ENCODE assay signal across 10 mouse cellular contexts in genomic region chr19:53556841-53557240, GRCm38 (mm10). TPM values are rescaled to one million over a fixed set of nuclear protein-coding genes. Genes with fewer than 3 reads are reported as not detected.
DNase-seq lines count a peak whose midpoint lies in the region; ATAC-seq and TF ChIP-seq lines count a peak whose summit lies in the region.
"Had no signal": no experiment of that assay in that cellular context is flagged by ENCODE, and none has a peak within 500 bp of the region (broad histone marks: within the 10 kb centered on the region; RNA-seq: fewer than 3 reads in every experiment).

No protein-coding gene starts in this region.

- no peak for DNase-seq in lung, adult 2 months
- peak; percentile 34 for DNase-seq in retina, embryonic 14.5 days (ENCODE audit: low spot score)
- DNase-seq in embryo, embryonic 10.5 days (ENCODE audit: low spot score), result no peak
- no peak for DNase-seq in embryo, embryonic 9.5 days (ENCODE audit: extremely low spot score)
- DNase-seq in kidney, adult 11 months, result no peak
- DNase-seq: spleen, adult 18-20 months had no signal

- no peaks in the 10 kb centered on the region for H3K36me3 ChIP-seq in lung, embryonic 16.5 days (ENCODE audit: control insufficient read depth, insufficient read depth, low read length)
- H3K36me3 ChIP-seq in embryonic facial prominence, embryonic 15.5 days, result no peaks in the 10 kb centered on the region
- H3K36me3 ChIP-seq in intestine, embryonic 16.5 days (ENCODE audit: control insufficient read depth, insufficient read depth, low read length), result no peaks in the 10 kb centered on the region

- no peaks in the 10 kb centered on the region for H3K9me3 ChIP-seq in lung, embryonic 16.5 days (ENCODE audit: control insufficient read depth, low read length)
- no peaks in the 10 kb centered on the region for H3K9me3 ChIP-seq in embryonic facial prominence, embryonic 15.5 days (replicated peaks)
- H3K9me3 ChIP-seq in intestine, embryonic 16.5 days (ENCODE audit: control insufficient read depth, low read length), result no peaks in the 10 kb centered on the region

- no peak for TF ChIP-seq POLR2A in lung, adult 2 months (IDR thresholded peaks at IDR 0.05; ENCODE audit: borderline replicate concordance, extremely low read depth, low read depth, low read length)

- H3K9ac ChIP-seq in lung, embryonic 16.5 days (ENCODE audit: low read length), result no peak overlapping the region
- H3K9ac ChIP-seq in embryonic facial prominence, embryonic 15.5 days, result no peak overlapping the region
- peak overlapping the region; percentile 30; the same call in 1 of the 2 replicates for H3K9ac ChIP-seq in intestine, embryonic 16.5 days (ENCODE audit: low read depth, low read length)

- no peak for ATAC-seq in lung, embryonic 16.5 days (ENCODE audit: low read depth)
- ATAC-seq in embryonic facial prominence, embryonic 15.5 days (ENCODE audit: insufficient number of reproducible peaks, low FRiP score, low TSS enrichment, low read depth), result no peak
- ATAC-seq in intestine, embryonic 16.5 days, result no peak

- H3K27ac ChIP-seq in lung, embryonic 16.5 days (ENCODE audit: low read length), result no peak overlapping the region
- H3K27ac ChIP-seq in embryonic facial prominence, embryonic 15.5 days (replicated peaks), result no peak overlapping the region
- H3K27ac ChIP-seq in intestine, embryonic 16.5 days (ENCODE audit: low read length), result no peak overlapping the region

- H3K4me1 ChIP-seq in lung, embryonic 16.5 days (replicated peaks; ENCODE audit: control insufficient read depth, insufficient read depth, low read length), result peaks cover 10% of the 10 kb centered on the region; the same call in 1 of the 2 replicates
- no peaks in the 10 kb centered on the region for H3K4me1 ChIP-seq in lung, adult 2 months (ENCODE audit: control insufficient read depth, insufficient read depth, low read length)
- peaks cover 12% of the 10 kb centered on the region; the same call in 1 of the 2 replicates for H3K4me1 ChIP-seq in embryonic facial prominence, embryonic 15.5 days
- H3K4me1 ChIP-seq in intestine, embryonic 16.5 days (ENCODE audit: control insufficient read depth, insufficient read depth, low read length), result peaks cover 21% of the 10 kb centered on the region

- peak overlapping the region; percentile 19; the same call in 1 of the 2 replicates for H3K4me3 ChIP-seq in lung, embryonic 16.5 days (ENCODE audit: low read length)
- no peak overlapping the region for H3K4me3 ChIP-seq in lung, adult 2 months (replicated peaks; ENCODE audit: extremely low read depth, low read depth, low read length)
- H3K4me3 ChIP-seq in embryonic facial prominence, embryonic 15.5 days (replicated peaks), result peak overlapping the region; percentile 13; the same call in 1 of the 2 replicates
- H3K4me3 ChIP-seq in intestine, embryonic 16.5 days (ENCODE audit: low read length), result peak overlapping the region; percentile 18; the same call in 1 of the 2 replicates
- H3K4me3 ChIP-seq: erythroblast, embryonic 14.5 days had no signal

- H3K27me3 ChIP-seq in lung, embryonic 16.5 days (ENCODE audit: control insufficient read depth, insufficient read depth, low read depth, low read length), result no peaks in the 10 kb centered on the region
- no peaks in the 10 kb centered on the region for H3K27me3 ChIP-seq in embryonic facial prominence, embryonic 15.5 days
- no peaks in the 10 kb centered on the region for H3K27me3 ChIP-seq in intestine, embryonic 16.5 days (replicated peaks; ENCODE audit: control insufficient read depth, insufficient read depth, low read length)

- no peak for TF ChIP-seq CTCF in lung, adult 2 months (IDR thresholded peaks at IDR 0.05; ENCODE audit: insufficient read depth, low read length)

- 25% methylated on average over 6 of the region's 6 CpGs for WGBS in lung, embryonic 16.5 days
- WGBS in lung, adult 2 months, result 37% methylated on average over 6 of the region's 6 CpGs
- 29% methylated on average over 6 of the region's 6 CpGs for WGBS in embryonic facial prominence, embryonic 15.5 days
- 36% methylated on average over 6 of the region's 6 CpGs for WGBS in intestine, embryonic 16.5 days

- H3K4me2 ChIP-seq in lung, embryonic 16.5 days (ENCODE audit: low read depth, low read length), result peak overlapping the region; percentile 48
- H3K4me2 ChIP-seq in embryonic facial prominence, embryonic 15.5 days (replicated peaks), result peak overlapping the region; percentile 45
- peak overlapping the region; percentile 35 for H3K4me2 ChIP-seq in intestine, embryonic 16.5 days (ENCODE audit: low read depth, low read length)

RNA-seq across cellular contexts. Expression of gene Dusp5, which starts 27.9 kb away (rescaled TPM):
- 6.9 TPM in 2 replicates for polyA plus RNA-seq in lung, embryonic 16.5 days (2015; fragmentation: Nextera tagmentation; extraction: Ambion mirVana)
- polyA plus RNA-seq in lung, adult 2 months (2012; rRNA removed), result 10.4 and 14.0 TPM in 2 replicates
- polyA plus RNA-seq in embryonic facial prominence, embryonic 15.5 days (2015; fragmentation: Nextera tagmentation; extraction: Ambion mirVana), result 3.1 and 4.0 TPM in 2 replicates
- 7.9 and 11.0 TPM in 2 replicates for polyA plus RNA-seq in intestine, embryonic 16.5 days (2015; fragmentation: Nextera tagmentation; extraction: Ambion mirVana)

RNA-seq across cellular contexts. Expression of gene Nutf2-ps1, which starts 32.0 kb away (rescaled TPM):
- polyA plus RNA-seq in lung, embryonic 16.5 days (2015; fragmentation: Nextera tagmentation; extraction: Ambion mirVana), result 356 and 368 TPM in 2 replicates
- 74.5 and 92.3 TPM in 2 replicates for polyA plus RNA-seq in lung, adult 2 months (2012; rRNA removed)
- polyA plus RNA-seq in embryonic facial prominence, embryonic 15.5 days (2015; fragmentation: Nextera tagmentation; extraction: Ambion mirVana), result 301 and 343 TPM in 2 replicates
- 299 and 330 TPM in 2 replicates for polyA plus RNA-seq in intestine, embryonic 16.5 days (2015; fragmentation: Nextera tagmentation; extraction: Ambion mirVana)

RNA-seq across cellular contexts. Expression of gene Smc3, which starts 43.4 kb away (rescaled TPM):
- polyA plus RNA-seq in lung, embryonic 16.5 days (2015; fragmentation: Nextera tagmentation; extraction: Ambion mirVana), result 64.2 and 69.8 TPM in 2 replicates
- polyA plus RNA-seq in lung, adult 2 months (2012; rRNA removed), result 3.4 and 5.3 TPM in 2 replicates
- 63.1 and 66.0 TPM in 2 replicates for polyA plus RNA-seq in embryonic facial prominence, embryonic 15.5 days (2015; fragmentation: Nextera tagmentation; extraction: Ambion mirVana)
- polyA plus RNA-seq in intestine, embryonic 16.5 days (2015; fragmentation: Nextera tagmentation; extraction: Ambion mirVana), result 43.9 and 50.8 TPM in 2 replicates
